Mouse (Mus musculus) embryonic facial prominence, embryonic 14.5 days (tissue): ENCODE measurements around the gene Myo3b. TPM values are rescaled to one million over a fixed set of nuclear protein-coding genes. Genes with fewer than 3 reads are reported as not detected.

Experiments
- ATAC-seq: fragments of 200-750 bp; cut with Nextera tagmentation; 2 replicates; pipeline ENCODE4 v1.8.0; 2017; ENCODE audit warnings: low read depth, moderate number of reproducible peaks, moderate TSS enrichment
- DNase-seq: peaks from one replicate; pipeline ENCODE4 v3.0.0-alpha.2; 2015; ENCODE audit warnings: low spot score
- H3K27ac ChIP-seq: fragments of 300-500 bp; sonication (generic); replicated peaks from 2 replicates; pipeline ENCODE4 v1.5.1; 2014; ENCODE audit warnings: low read depth, mild to moderate bottlenecking, low read length, moderate library complexity
- H3K27me3 ChIP-seq: fragments of 300-500 bp; sonication (generic); replicated peaks from 2 replicates; pipeline ENCODE4 v1.6.1; 2014; ENCODE audit warnings: low read length; ENCODE audit not compliant: control insufficient read depth, insufficient read depth
- H3K36me3 ChIP-seq: fragments of 300-500 bp; sonication (generic); 2 replicates; pipeline ENCODE4 v1.6.1; 2014; ENCODE audit warnings: low read length, mixed read lengths; ENCODE audit not compliant: control insufficient read depth, insufficient read depth
- H3K4me1 ChIP-seq: fragments of 300-500 bp; sonication (generic); 2 replicates; pipeline ENCODE4 v1.6.1; 2014; ENCODE audit warnings: antibody characterized with exemption, low read length; ENCODE audit not compliant: control insufficient read depth, insufficient read depth
- H3K4me2 ChIP-seq: fragments of 300-500 bp; sonication (generic); 2 replicates; pipeline ENCODE4 v1.6.1; 2014; ENCODE audit warnings: low read depth, mild to moderate bottlenecking, low read length, moderate library complexity, mixed read lengths
- H3K4me3 ChIP-seq: fragments of 300-500 bp; sonication (generic); 2 replicates; pipeline ENCODE4 v1.5.1; 2014; ENCODE audit warnings: low read depth, mild to moderate bottlenecking, low read length
- H3K9ac ChIP-seq: fragments of 300-500 bp; sonication (generic); 2 replicates; pipeline ENCODE4 v1.6.1; 2014; ENCODE audit warnings: low read depth, mild to moderate bottlenecking, low read length, moderate library complexity, mixed read lengths
- H3K9me3 ChIP-seq: fragments of 300-500 bp; sonication (generic); 2 replicates; pipeline ENCODE4 v1.6.1; 2016; ENCODE audit warnings: low read length; ENCODE audit not compliant: control insufficient read depth
- WGBS: fragments of 180-500 bp; shearing (Covaris S2); extraction: QIAGEN DNeasy Blood & Tissue Kit; methylation state at CpG from one replicate; pipeline ENCODE4 v1.1.7; 2014; 5-methylcytosine and 5-hydroxymethylcytosine counted together
- polyA plus RNA-seq: library from polyadenylated mRNA; unstranded; fragments of >200 nt; fragmentation: Nextera tagmentation; extraction: Ambion mirVana; gene quantifications from 2 replicates; pipeline ENCODE4 v1.2.1, GENCODE M21; 2014

Myo3b gene
- polyA plus RNA-seq, 1 experiment from 2014 or later = not detected

DNA sequence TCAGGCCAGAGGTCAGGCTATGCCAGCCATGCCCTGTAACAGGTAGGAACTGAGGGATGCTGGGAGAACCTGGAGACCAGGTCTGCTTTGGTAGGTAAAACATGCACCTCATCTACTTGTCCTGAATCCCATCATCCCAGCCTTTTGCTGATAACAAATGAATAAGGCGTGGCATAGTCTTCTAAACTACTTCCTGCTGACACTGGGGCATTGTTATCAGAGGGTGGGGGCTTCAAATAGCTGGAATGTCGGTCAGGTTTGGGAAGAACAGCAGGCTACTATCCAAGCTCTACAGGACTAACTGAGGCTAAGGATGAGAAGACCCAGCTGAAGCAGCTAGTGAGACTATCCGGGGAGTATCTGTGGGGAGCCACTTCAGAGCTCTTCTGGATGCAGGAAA is 253.8 kb downstream of the Myo3b start:
- Histone ChIP-seq H3K4me3 (no peak overlapping the region), H3K36me3 (no peaks in the 10 kb centered on the region), H3K9me3 (no peaks in the 10 kb centered on the region), H3K27ac (no peak overlapping the region), H3K27me3 (no peaks in the 10 kb centered on the region), H3K9ac (no peak overlapping the region), H3K4me2 (no peak overlapping the region), H3K4me1 (no peaks in the 10 kb centered on the region)
- ATAC-seq = no peak
- WGBS = 59% methylated on average over 3 of the region's 3 CpGs
- DNase-seq = no peak

DNA sequence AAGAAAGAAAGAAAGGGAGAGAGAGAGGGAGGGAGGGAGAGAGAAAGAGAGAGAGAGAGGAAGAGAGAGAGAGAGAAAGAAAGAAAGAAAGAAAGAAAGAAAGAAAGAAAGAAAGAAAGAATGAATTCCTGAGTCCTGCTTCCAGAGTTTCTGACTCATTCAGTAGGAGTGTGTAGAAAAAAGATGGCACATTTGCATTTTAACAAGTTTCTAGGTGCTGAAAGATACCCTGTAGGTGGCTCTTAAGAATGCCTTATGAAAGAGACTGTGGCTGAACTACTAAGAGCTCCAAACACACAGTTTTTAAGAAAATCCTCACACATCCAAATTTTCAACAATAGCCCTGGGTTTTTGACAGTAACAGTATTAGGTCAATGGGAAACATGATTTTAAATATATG is 264.0 kb downstream of the Myo3b start:
- H3K36me3 ChIP-seq = no peaks in the 10 kb centered on the region
- DNase-seq (no peak), ATAC-seq (no peak)
- H3K4me2 ChIP-seq = no peak overlapping the region
- 0 out of 2 replicates have a peak, but pooled peaks cover 4% of the 10 kb centered on the region for H3K9me3 ChIP-seq
- no peak overlapping the region for H3K4me3 ChIP-seq
- H3K27ac ChIP-seq = no peak overlapping the region
- H3K4me1 ChIP-seq = no peaks in the 10 kb centered on the region
- H3K9ac ChIP-seq = no peak overlapping the region
- no peaks in the 10 kb centered on the region for H3K27me3 ChIP-seq

DNA sequence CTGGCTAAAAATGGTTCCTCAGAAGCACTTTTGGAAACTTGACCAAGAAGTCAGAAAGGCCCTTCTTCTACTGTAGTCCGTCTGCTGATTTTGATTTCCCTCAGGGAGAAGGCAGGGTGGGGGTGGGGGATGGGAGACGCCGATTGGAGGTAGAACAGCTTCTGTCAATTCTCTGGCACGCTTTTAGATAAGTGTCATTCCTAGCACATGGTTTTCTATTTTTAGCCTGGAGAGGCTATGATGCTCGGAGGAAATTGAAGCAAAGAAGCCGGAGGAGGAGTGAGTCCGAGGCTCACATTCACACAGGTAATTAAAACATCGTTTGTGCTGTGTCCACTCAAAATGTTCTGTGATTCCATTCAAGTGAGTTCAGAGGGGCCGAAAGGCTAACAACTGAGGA is 276.2 kb downstream of the Myo3b start:
- ATAC-seq = no peak

DNA sequence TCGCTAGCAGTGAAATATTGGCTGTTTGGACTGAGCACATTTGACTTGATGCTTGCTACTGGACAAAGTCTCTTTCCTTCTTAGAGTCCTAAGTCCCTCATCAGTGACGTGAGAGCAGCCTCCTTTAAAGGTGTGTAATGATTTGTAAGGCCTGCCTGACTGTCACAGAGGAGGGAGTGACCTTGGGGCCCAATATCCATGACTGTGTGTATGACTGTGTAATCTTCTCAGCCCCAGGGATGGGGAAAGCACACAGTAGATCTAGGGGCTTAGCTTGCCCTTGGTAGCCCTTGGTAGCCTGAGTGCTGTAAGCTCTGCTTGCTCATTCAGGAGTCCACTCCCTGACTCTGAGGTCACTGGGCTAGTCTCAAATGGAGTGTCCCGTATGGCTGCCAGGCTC is 276.8 kb downstream of the Myo3b start:
- ATAC-seq (no peak), DNase-seq (no peak)
- Histone ChIP-seq H3K4me3 (no peak overlapping the region), H3K4me1 (0 out of 2 replicates have a peak, but pooled peaks cover 5% of the 10 kb centered on the region), H3K36me3 (no peaks in the 10 kb centered on the region), H3K4me2 (no peak overlapping the region), H3K9ac (no peak overlapping the region), H3K27me3 (no peaks in the 10 kb centered on the region; the same call in 1 of the 2 replicates), H3K27ac (no peak overlapping the region), H3K9me3 (no peaks in the 10 kb centered on the region)
- WGBS = 76% methylated on average over 3 of the region's 3 CpGs

More for the DNA sequence above, 276.2 kb downstream of the Myo3b start:
- no peak for DNase-seq
- Histone ChIP-seq H3K4me2 (no peak overlapping the region), H3K36me3 (no peaks in the 10 kb centered on the region), H3K27ac (no peak overlapping the region), H3K9me3 (no peaks in the 10 kb centered on the region), H3K9ac (no peak overlapping the region), H3K4me1 (0 out of 2 replicates have a peak, but pooled peaks cover 5% of the 10 kb centered on the region), H3K27me3 (no peaks in the 10 kb centered on the region; the same call in 1 of the 2 replicates), H3K4me3 (no peak overlapping the region)
- 54% methylated on average over 9 of the region's 9 CpGs for WGBS

DNA sequence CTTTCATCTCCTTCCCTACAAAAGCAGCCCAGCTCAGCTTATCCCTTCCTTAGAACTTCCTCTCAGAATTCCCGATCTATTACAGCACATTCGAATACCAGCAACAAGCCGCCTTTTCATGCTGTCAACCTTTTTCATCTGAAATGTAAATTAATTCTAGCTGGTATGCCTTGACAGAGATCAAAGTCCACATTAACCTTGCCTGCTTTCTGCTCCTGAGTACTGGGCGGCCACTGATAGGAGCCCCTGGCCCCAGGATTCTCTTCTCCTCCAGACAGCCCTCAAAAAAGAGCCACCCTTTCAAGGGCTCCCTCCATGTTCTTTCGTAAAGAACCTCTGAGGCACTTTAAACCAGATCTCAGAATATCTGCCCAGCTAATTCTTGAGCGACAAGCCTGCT is 278.9 kb downstream of the Myo3b start:
- no peak overlapping the region for H3K4me3 ChIP-seq
- H3K4me1 ChIP-seq = 0 out of 2 replicates have a peak, but pooled peaks cover 5% of the 10 kb centered on the region
- H3K36me3 ChIP-seq = no peaks in the 10 kb centered on the region
- no peak overlapping the region for H3K9ac ChIP-seq
- WGBS = 16% methylated on average over 6 of the region's 6 CpGs
- no peaks in the 10 kb centered on the region; the same call in 1 of the 2 replicates for H3K27me3 ChIP-seq
- H3K9me3 ChIP-seq = no peaks in the 10 kb centered on the region
- H3K4me2 ChIP-seq = no peak overlapping the region
- DNase-seq (no peak), ATAC-seq (no peak)
- no peak overlapping the region for H3K27ac ChIP-seq

DNA sequence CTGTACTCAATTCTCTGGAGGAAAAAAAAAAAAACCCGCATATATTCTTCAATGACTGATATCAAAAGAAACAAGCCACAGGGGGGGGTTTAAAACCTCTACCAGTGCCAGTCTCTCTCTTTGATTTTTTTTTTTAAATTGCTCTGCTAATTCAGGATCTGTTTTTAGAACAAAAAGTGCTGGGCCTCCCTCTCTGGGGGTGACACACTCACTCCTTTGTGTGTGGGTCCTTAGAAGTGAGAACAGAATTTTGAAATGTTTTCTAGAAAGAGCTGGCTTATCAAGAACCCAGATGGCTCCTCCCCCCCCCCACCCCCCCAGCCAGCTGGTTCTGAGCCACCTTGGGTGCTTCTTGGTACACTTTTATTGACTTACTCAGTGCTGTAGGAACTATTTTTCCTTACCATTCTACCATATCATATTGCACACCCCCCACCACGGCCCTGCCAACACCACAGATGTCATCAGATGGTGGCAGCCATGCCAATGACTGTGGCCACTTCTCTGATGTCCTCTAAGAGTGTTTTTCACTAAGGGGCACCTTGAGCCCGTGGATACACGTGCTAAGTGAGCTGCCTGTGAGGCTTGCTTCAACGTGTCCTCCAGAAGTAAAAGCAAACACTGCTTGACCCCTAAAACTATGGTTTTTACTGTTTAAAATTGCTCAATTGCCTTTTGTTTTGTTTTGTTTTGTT is 280.1 kb downstream of the Myo3b start:
- Histone ChIP-seq H3K9me3 (no peaks in the 10 kb centered on the region), H3K27me3 (no peaks in the 10 kb centered on the region; the same call in 1 of the 2 replicates), H3K4me2 (no peak overlapping the region), H3K4me1 (peaks cover 5% of the 10 kb centered on the region; the same call in 1 of the 2 replicates), H3K27ac (no peak overlapping the region), H3K36me3 (no peaks in the 10 kb centered on the region), H3K4me3 (no peak overlapping the region), H3K9ac (no peak overlapping the region)
- 38% methylated on average over 5 of the region's 5 CpGs for WGBS
- DNase-seq = no peak
- no peak for ATAC-seq

DNA sequence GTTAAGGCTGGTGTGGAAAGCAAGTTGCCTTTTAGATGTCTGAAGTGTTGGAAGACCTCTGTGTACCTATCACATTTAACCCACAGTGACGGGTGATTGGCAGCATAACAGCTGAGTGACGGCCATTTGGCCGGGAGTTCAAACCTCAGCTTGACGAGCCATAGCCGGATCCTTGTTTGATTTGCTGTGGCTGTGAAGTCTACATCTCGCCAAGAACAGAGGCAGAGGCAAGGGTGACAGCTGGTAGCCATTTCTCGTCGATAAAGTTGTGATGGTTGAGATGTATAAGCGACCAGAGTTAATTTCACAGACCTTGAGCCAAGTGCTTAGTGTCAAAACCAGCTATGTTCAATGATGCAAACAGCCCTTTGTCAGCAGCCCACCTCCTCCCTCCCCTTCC is 283.8 kb downstream of the Myo3b start:
- DNase-seq = peak; percentile 44
- peaks cover 5% of the 10 kb centered on the region; the same call in 1 of the 2 replicates for H3K4me1 ChIP-seq
- no peak overlapping the region for H3K27ac ChIP-seq
- H3K36me3 ChIP-seq = no peaks in the 10 kb centered on the region
- no peak overlapping the region for H3K4me2 ChIP-seq
- 0 out of 2 replicates have a peak, but pooled peaks cover 2% of the 10 kb centered on the region for H3K27me3 ChIP-seq
- H3K4me3 ChIP-seq = no peak overlapping the region
- ATAC-seq = no peak; the same call in 1 of the 2 replicates
- H3K9me3 ChIP-seq = no peaks in the 10 kb centered on the region
- WGBS = 53% methylated on average over 9 of the region's 9 CpGs
- no peak overlapping the region for H3K9ac ChIP-seq

DNA sequence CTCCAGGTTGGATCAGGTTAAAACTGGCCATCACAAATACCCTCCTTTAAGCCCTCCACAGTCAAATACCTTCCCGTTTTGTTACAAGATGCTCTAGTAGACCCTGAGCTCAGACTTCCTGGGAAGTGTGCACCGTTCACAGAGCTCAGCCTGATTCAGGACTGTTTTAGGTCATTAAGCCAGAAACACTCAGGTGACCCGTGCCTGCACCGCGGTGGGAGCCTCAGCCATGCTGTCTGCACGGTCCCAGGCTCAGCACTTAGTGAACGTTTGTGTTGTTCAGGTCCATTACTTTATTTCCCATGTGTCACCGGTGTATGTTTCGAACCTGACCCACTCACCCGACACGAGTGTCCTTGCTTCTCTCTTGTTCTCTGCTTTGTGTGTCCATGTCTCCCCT is 288.7 kb downstream of the Myo3b start:
- Histone ChIP-seq H3K9ac (no peak overlapping the region), H3K36me3 (no peaks in the 10 kb centered on the region), H3K27me3 (0 out of 2 replicates have a peak, but pooled peaks cover 3% of the 10 kb centered on the region), H3K4me2 (no peak overlapping the region), H3K4me3 (no peak overlapping the region), H3K4me1 (no peaks in the 10 kb centered on the region; the same call in 1 of the 2 replicates), H3K9me3 (no peaks in the 10 kb centered on the region), H3K27ac (no peak overlapping the region)
- 77% methylated on average over 11 of the region's 11 CpGs for WGBS
- DNase-seq (no peak), ATAC-seq (no peak)

DNA sequence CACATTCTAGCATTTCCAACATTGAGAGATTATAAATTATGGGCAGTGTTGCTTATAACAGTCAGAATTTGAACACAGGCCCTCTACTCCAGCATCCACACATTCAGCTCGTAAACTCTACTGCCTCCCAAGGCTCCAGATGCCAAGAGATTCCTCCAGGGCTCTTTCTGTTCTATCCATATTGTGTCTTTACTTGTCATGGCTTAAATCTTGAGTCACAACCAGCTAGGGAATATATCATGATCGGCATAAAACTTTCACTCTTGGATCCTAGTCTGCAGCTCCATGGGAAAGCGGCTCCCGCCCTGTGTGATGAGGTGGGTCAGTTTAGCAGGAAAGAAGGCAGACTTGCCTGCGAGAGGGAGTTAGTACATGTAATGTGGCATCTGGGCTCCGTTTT is 294.0 kb downstream of the Myo3b start:
- Histone ChIP-seq H3K4me1 (peaks cover 18% of the 10 kb centered on the region), H3K27ac (no peak overlapping the region), H3K9ac (no peak overlapping the region), H3K27me3 (no peaks in the 10 kb centered on the region), H3K36me3 (no peaks in the 10 kb centered on the region), H3K4me3 (no peak overlapping the region), H3K9me3 (no peaks in the 10 kb centered on the region), H3K4me2 (no peak overlapping the region)
- ATAC-seq (no peak), DNase-seq (no peak)
- 87% methylated on average over 6 of the region's 6 CpGs for WGBS
